Mouse (Mus musculus): Measurements from ENCODE around the gene Exoc6.

DNA sequence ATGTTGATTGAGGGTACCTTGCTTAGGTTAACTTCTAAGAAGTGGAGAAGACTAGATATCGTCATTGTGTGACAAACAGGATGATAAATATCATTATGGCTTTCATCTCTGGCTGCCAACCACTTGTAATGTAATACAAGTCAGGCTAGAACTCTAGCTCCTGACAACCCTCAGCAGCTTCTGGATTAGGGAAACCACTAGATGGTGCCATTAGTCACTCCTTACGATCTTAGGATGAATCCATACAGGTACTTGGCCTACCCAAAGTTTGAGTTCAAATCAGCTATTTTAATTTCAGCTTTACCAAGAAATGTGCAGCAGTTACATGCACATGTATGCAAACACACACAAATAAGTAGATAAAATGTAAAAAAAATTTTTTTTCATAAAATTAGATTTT lies 97.8 kb downstream of the Exoc6 start:
- TF ChIP-seq MYOD1 (IDR thresholded peaks at IDR 0.05; ENCODE audit: control insufficient read depth, insufficient read length, low read depth) (no peak), CTCF (IDR thresholded peaks at IDR 0.05; ENCODE audit: control insufficient read depth, insufficient read depth, insufficient read length) (no peak), MAX (IDR thresholded peaks at IDR 0.05) (no peak), CEBPB (IDR thresholded peaks at IDR 0.05; ENCODE audit: low read depth) (no peak), FOSL1 (IDR thresholded peaks at IDR 0.05; ENCODE audit: insufficient read depth, low read length, poor library complexity, severe bottlenecking) (no peak), USF1 (IDR thresholded peaks at IDR 0.05; ENCODE audit: low read depth) (no peak)
